Mouse (Mus musculus) spleen, postnatal 0 days (tissue): ENCODE results near the gene Trabd. TPM values are rescaled to one million over a fixed set of nuclear protein-coding genes. Genes with fewer than 3 reads are reported as not detected.

Experiments used
- polyA plus RNA-seq: library from polyadenylated mRNA; unstranded; fragments of >200 nt; fragmentation: Nextera tagmentation; extraction: Ambion mirVana; gene quantifications from 2 replicates; pipeline ENCODE4 v1.2.1, GENCODE M21; 2015

The Trabd gene
- 16.9 and 20.7 TPM in 2 replicates for polyA plus RNA-seq

DNA sequence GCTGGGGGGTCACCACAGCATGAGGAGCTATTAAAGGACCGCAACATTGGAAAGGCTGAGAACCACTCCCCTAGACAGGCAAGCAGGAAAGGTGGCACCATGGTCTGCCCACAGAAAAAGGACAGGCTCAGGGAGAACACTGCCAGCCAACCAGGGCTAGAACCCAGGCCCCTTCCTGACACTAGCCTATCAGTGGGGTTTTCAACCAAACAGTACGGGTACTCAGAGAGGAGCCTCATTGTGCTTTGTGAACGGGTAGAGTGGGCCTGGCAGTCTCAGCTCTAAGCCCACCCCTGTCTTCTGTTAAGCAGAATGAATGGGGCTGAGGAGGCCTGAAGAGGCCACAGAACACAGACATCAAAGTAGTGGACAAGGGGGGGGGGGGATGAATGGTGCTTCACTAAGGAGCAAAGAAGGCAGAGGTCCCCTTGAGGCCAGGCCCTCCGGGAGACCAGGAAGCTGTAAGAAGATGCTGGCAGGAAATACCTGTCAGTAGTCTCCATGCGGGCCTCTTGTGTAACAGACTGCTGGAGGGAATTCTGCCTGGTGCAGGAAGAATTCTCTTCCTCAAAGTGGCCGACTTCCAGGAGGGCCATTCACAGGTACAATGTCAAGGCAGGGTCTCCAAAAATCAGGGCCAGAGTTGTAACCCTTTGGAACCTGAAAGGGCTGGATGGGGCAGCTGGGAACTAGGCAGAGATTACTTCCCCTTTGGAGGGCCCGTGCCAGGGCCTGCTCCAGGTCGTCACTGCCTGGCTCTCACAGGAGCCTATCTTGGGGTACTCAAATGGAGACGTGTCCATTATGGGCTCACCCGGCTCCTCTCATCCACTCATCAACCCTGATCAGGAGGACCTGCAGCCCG, at the start of gene Trabd:
Trabd (plus strand) TSS at position 512 of the 865 bp plus-strand sequence.

DNA sequence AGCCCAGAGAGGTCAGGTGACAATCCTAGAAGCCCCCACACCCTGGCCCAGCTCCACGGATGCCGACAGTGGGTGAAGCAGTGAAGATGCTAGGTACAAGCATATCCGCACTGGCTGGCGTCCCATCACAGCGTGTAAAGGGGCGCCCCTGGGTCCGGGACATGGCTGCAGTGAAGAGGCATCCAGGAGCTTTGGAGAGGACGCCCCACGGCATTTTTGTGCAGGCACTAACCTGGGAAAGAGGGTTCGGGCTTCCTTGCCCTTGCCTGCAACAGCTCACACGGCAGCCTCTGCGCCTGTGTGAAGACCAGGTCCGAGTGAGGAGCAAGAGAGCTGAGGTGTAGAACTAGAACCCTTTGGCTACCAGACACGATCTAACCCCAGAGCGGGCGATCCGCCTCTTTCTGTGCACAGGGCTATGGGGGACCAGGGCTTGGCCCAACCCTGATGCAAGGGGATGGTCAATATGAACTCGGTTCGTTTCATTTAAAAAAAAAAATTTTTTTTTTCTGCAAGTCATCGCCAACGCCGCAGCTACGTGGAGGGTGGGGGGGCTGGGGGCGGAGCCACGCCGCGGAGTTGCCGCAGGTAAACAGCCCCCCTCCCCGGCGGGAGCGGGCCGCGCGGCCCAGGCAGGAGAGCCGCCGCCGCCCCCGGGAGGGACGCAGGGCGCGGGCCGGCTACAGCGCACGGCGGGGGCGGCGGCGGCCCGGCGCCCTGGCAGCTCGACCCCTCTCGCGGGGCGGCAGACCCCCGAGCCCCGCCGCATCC, 15.6 kb upstream of the Trabd start, which contains the start of gene Panx2:
Panx2 (plus strand) TSS at position 574 of the 771 bp plus-strand sequence.

DNA sequence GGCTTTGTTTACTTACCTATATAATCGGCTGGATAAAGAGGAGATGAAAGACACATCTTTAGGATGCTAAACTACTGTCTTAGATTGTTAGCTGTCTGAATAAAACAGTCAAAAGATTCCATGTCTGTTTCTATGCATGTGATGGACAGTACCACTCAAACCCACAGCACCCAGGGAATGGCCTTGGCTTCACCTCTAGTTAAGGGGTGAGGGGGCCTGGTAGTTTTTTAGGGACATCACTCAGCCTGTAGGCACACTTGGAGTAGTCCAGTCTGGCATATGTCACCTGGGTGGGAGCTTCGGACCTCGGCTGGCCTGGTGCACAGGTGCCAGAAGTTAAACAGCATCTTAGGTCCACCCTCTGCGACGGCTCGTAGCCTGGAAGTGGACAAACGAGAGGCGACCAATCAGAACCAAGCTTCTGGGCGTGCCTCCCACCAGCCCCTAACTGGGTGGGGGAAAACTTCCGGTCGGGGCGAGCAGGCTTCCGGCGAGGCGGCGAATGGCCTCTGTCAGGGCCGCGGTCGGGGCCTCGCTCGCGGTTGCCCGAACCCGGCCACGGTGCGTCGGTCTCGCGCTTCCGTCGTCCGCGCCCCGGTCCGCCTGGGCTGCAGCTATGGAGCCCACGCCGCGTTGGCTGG, 13.8 kb downstream of the Trabd start, which contains the start of gene Selenoo:
Selenoo (plus strand) TSS at position 478 of the 641 bp plus-strand sequence.

DNA sequence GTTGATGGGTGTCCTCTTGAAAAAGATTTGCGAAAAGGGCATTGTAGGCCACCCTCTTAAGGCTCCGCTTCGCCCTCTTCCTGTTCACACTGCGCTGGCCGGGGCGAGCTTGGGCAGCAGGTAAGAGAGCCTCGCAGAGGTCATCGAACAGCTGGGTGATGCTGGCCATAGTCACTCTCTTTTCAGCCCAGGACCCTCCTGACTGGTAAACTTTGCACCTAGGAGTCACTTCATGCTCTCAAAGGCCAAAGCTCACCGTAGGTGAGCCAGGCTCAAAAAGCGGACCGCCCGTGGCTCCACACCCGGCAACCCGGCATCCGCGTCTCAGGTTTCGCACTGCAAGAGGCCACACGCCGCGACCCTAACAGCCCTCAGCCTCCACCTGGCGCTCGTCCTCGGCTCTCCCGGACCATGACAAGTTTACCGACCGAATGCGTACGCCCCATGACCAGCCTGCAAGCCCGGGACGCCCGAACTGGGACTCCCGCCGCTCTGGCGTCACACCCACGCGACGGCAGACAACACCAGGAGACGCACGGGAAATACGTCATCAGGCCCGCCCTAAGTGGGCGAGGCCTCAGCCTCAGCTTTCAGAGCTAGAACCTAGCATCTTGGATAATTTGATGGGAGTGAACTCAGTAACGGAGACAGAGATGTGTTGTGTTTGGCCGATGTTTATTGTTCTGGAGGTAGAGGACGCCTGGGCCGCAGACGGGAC, 47.9 kb downstream of the Trabd start, which contains the start of gene Tubgcp6:
Tubgcp6 (minus strand) TSS at position 464 of the 718 bp plus-strand sequence.

DNA sequence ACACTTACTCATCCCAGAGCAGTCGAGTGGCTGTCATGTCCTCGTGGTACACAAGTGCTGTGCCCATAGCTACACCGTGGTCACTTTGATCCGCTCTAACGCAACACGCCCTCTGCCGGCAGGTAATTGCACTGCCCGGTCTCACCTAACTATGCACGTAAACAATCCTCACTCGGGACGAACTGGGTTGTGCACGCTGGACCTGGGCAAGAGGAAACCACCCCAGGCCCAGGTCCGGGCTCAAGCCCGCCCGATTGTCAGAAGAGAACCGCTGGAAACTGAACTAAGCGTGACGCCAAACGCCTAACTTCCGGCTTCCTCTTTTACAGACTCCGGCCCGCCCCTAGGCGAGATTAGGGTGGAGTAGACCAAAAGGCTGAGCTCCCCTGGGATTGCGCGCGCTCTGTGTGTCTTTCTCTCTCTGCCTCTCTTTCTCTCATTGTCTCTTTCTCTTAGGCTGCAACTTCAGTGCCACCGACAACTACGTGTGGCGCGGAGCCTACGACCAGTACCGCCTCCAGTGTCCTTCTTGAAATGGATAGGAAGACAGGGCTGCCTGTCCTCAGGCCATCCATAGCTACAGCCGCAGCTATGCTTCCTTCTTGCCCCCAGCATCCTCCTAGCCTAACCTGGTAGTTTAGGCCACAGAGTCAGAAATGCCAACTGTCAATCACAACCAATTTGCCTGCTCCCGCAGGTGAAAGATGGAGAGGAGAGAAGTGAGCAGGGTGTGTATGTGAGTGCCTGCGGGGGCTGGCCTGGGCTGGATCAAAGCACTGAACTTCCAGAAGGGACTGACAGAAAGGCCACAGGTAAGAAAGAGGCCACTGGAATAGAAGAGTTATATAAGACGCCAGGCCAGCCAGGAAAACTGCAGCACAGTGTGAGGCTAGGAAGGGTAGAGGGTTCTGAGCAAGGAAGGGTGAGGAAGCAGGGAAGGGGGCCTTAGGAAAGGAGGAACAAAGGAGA, 53.7 kb downstream of the Trabd start, which contains the start of gene Hdac10:
Hdac10 (minus strand) TSS at position 319 of the 969 bp plus-strand sequence.

Other genes starting within 250 kb of the Trabd start
- gene Pim3, start 212.9 kb upstream of the Trabd start, polyA plus RNA-seq: 14.3 and 14.4 TPM in 2 replicates
- gene Ttll8, start 120.7 kb upstream of the Trabd start, polyA plus RNA-seq: not detected in 2 replicates
- gene Mlc1, start 96.1 kb upstream of the Trabd start, polyA plus RNA-seq: not detected in 2 replicates
- not detected in 2 replicates for gene Mov10l1, start 92.2 kb upstream of the Trabd start, polyA plus RNA-seq
- not detected in 2 replicates for gene Panx2, start 15.4 kb upstream of the Trabd start, polyA plus RNA-seq
- gene Selenoo, start 14.0 kb downstream of the Trabd start, polyA plus RNA-seq: 8.0 and 9.3 TPM in 2 replicates
- gene Tubgcp6, start 48.0 kb downstream of the Trabd start, polyA plus RNA-seq: 7.9 and 8.7 TPM in 2 replicates
- 11.4 and 11.9 TPM in 2 replicates for gene Hdac10, start 53.6 kb downstream of the Trabd start, polyA plus RNA-seq
- 1.8 and 2.3 TPM in 2 replicates for gene Mapk12, start 65.6 kb downstream of the Trabd start, polyA plus RNA-seq
- gene Mapk11, start 74.5 kb downstream of the Trabd start, polyA plus RNA-seq: 0.87 and 1.3 TPM in 2 replicates
- 25.8 and 35.7 TPM in 2 replicates for gene Plxnb2, start 105.7 kb downstream of the Trabd start, polyA plus RNA-seq
- gene Dennd6b, start 121.4 kb downstream of the Trabd start, polyA plus RNA-seq: 3.8 and 4.0 TPM in 2 replicates
- 46.2 and 46.5 TPM in 2 replicates for gene Ppp6r2, start 136.4 kb downstream of the Trabd start, polyA plus RNA-seq
- gene Sbf1, start 240.2 kb downstream of the Trabd start, polyA plus RNA-seq: 36.5 and 38.4 TPM in 2 replicates
- 0.16 TPM in 1 of 2 replicates, not detected in the other for gene Adm2, start 247.6 kb downstream of the Trabd start, polyA plus RNA-seq